Mouse (Mus musculus) thymus, postnatal 0 days (tissue): ENCODE measurements at regions not wholly inside any gene's neighbourhood (a gene's known extent, or its start where the extent isn't known, plus 50 kb on each side); places are given as distances from the start of the nearest gene placed in this dataset.

ENCODE experiments used
- DNase-seq: peaks from one replicate; pipeline ENCODE4 v3.0.0-alpha.2; 2015; ENCODE audit warnings: low spot score

DNA sequence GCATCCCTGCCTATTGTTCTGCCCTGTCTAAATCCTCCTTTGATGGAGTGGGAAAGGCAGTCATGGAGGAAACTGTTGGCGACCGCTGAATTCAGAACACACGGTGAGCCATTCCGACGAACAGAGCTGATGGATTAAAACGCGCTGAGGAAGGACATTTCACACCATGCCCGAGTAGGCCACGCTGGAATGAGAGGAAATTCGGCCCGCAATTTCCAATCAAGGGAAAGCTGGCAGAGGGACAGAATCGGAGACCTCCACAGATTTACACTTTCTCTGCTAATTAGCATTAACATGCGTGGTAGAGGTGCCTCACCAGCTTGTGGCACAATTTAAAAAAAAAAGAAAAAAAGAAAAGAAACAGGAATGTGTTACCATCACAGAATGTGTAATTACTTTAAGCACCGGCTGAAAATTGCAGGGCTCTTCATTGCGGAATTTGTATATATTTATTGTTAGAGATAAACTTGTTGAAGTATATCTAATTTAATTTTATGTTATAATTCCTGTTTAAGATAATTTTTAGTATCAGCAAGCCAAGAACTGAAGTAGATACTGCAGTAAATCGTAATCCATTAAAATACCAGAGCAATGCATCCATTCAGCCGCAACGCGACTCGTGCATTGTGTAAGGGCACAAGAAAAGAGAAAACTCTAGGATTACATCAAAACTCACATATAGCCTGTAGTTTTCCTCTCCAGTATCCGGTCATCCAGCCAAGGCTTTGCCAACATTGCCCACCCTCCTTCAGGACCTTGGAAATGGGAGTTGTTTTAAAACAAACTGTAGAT lies 2249.4 kb upstream of the Gm7489 start:
- DNase-seq, result no peak

DNA sequence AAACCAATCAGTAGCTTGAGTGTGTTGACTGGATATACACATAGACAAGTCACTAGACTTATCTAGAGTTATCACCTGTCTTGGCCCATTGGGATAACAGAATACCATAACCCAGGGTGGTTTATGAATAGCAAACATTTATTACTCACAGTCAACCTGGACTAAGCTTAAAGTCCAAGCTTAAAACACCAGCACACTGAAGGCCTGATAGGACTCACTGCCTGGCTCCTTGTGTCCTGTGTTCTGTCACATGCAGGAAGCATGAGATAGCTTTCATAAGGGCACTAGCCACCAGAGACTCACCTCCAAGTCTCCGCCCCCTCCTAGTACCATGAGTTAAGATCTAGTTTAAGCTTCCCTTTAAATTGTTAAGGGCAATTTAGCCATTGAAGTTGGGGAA lies 2247.1 kb upstream of the Gm7489 start:
- no peak for DNase-seq

DNA sequence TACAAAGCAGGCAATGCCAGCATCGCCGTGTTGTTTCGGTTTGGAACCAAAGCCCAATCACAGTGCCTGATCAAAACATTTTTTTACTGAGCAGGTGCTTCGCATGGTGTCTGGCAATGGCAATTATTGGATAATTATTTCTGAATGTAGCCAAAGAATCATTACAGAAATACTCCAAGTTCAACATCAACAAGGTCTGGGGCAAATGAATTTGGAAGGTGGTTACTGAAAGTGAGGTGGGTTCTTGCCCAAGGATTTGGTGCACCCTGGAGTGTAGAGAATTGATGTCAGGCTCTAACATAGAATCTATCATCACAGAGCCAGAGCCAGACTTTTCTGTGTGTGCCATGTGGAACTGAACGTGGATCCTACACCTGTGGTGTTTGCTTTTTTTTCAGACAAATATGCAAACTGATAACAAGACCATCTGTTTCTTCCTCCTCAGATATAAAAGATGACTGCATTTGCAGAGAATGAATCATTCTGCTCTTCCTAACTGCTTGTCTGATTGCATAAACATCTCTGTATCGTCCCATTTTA lies 2240.9 kb upstream of the Gm7489 start:
- DNase-seq, result no peak

DNA sequence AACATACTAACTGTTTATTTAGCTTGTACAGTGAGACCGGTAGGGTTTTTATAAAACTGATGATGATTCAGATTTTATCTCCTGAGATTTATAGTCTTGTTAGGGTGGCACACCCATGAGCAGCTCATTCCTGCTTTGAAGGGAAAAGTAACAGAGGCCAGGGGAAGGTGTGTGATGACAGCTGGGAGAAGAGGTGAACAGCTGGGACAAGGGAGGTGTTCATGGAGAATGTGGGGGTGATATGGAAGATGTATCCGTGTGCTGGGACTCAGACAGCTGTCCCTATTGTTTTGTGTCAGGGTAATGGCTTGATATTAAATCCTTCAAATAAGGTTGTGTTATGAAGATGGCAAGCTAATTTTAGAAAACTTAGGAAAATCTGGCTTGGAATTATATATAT lies 2238.4 kb upstream of the Gm7489 start:
- no peak for DNase-seq

DNA sequence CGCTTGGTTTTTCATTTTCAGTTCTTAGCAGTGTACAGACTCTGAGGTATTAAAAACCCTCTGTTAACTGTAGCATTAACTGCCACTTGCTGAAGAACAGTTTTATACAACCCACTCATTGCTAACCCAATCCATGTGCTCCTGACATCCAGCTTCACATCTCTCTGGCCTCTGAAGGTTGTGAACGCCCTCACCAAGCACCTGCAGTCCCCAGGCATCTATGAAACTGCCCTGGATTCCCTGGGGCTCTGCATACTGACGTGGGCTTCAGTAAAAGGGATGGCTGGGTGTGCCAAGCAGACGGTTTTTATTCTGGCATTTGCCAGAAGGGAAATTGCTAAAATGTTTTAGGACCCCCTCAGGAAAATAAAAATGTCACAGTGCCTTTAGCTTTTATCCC lies 2232.2 kb upstream of the Gm7489 start:
- DNase-seq, result no peak

DNA sequence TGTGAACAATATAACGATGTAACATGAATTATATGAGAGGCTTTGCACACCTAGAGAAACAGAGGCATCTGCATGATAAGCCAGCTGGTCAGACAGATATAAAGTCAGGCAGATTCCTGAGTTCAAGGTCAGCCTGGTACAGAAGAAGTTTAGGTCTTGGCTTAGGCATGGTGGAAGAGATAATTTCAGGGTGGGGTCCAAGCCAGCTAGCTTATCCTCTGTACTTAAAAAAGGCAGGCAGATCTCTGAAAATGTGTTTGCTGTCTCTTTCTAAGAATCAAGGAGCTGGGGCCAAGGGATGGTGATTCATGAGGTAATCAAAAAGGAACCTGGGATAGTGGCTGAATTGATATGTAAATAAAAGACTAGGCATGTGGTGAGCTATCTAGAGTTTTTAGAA lies 2227.1 kb upstream of the Gm7489 start:
- no peak for DNase-seq

DNA sequence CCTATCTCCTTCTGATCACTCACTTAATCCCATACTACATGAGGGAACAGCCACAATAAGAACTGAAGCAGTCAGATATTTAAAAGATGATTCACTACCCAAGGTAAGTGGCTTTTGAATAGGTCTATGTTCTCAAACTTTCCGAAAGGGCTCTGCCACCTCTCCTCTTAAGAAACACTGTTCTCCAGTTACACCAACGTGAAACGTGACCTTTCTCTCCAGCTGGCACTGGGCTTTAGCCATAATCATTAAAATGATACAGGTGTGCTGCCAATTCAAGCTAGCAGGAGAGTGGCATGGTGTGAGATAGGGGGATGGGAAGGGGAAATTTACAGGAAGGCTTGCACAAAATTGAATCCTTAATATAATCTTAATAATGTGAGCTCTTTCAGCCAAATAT lies 2216.4 kb upstream of the Gm7489 start:
- no peak for DNase-seq

DNA sequence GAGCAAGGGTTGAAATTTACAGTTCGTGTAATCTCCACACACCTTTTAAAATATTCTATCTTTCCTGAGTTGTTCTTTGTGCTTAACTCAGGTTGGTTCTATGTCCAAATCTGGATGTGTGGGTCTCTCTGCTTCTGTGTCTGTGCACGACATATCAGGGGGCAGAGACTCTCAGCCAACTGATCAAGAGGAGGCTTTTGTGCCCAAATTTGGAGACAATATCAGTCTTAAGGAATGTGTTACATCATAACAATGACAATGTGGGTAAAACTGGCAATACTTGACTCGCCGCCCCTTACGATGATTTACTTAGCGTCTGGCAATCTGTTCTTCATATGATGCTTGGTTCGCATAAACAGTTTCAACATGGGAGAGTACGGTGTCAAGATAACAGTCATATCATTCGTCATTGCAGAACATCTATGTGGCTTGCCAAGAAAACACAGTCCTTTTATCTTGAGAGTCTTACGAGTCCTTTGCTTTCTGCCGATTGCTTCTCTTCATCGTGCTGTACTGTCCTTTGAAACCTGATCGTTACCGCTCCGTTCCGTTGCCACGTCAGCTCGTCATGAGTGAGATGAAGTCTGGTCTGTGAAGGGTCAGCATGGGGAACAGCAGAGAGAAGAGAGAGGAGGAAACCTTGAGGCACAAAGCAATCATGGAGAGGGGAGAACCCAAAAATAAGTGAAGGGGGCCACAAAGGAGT lies 2212.9 kb upstream of the Gm7489 start:
- DNase-seq, result no peak

DNA sequence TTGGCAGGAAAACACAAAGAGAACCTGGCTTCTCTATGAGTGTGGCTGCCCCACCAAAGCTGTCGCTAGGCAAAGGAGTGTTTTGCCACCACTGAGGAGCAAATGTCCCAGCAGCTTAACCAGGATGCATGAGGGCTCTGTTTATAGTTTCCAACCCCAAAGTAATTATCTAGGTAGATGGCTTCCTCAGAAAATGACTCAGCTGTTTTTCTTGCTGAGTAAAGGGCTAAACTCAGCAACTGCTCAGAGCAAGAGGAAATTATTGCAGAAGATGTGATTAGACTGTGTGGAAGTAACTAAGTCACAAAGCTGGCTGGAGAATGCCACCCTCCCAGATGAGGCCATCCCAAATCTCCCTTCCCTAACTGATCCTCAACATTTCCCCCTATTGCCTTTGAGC lies 2211.2 kb upstream of the Gm7489 start:
- DNase-seq, result no peak

DNA sequence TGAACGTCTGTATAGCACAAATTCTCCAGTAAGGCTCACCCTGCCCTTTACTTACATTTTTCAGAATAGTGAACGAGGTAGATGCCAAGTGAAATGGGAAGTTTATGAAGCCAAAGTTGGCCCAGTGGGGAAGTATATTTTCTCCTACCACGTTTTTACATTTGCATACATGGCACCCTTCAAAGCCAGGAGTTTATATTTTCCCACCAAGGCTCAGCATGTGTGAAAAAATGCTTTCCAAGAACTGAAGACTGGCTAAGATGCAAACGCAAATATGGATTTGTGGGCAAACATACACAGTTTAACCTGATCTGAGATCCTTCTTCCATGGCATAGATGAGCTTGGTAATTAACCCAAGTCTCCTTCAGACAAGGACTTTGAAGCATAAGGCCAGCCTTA lies 2209.4 kb upstream of the Gm7489 start:
- no peak for DNase-seq

DNA sequence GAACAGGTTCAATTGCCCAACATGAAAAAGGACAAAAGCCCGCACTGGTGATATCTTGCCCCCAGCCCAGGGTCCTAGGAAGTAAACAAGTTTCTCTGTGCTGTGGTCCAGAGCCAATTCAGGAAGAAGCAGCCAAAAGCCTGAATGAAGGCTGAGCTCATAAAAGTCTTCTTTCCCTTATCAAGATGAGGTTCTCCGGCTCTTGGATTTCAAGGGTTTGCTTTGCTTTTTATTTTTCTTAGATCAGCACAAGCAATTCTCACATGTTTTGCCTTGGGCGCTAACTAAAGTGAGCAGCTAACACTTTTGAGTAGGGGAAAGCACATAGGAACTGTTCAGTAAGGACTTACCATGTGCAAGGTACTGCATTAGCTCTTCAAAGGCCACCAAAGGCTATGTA lies 2208.0 kb upstream of the Gm7489 start:
- no peak for DNase-seq

DNA sequence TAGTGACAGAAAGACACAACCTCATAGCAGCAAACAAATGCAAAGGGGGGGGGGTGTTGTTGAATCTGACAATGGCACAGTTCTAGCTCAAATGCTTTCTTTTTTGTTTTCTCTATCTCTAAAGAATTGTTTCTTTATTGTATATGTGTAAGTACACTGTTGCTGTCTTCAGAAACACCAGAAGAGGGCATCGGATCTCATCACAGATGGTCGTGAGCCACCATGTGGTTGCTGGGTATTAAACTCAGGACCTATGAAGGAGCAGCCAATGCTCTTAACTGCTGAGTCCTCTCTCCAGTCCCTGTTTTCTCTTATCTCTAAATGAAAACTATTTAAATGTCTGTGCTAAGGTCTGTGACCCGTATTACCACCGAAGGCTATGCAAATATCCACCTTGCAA lies 2207.4 kb upstream of the Gm7489 start:
- no peak for DNase-seq

DNA sequence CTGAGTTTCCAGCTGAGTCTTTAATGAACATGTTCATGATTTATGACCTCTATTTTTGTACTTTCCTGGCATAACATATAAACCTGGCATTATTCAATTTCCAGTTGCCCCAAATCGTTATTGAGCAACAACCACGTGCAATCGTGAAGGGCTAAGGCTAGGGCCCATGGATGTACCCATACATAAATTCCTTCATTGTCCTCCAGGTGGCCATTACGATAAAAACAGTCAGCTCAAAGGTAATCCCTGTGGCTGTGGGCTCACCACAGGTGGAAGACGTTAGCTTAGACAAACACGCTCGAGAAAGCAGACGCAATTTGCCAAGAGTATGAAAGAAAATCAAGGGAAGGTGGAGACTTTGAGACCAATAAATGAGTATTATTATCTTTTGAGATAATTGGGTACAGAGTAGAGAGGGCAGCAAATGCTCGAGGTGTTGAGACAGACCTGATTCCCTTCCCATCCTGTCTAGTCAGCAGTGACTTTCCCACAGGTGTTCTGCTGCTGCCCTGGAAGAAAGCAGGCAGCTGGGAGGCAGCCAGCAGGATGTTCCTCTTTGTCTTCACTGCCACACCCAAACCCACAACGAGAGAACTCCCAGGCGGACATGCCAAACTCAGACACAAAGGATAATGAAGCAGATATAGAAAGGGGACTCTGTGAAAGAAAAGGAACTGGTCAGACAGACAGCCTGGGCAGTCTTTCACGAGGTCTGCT lies 2205.4 kb upstream of the Gm7489 start:
- DNase-seq, result no peak

DNA sequence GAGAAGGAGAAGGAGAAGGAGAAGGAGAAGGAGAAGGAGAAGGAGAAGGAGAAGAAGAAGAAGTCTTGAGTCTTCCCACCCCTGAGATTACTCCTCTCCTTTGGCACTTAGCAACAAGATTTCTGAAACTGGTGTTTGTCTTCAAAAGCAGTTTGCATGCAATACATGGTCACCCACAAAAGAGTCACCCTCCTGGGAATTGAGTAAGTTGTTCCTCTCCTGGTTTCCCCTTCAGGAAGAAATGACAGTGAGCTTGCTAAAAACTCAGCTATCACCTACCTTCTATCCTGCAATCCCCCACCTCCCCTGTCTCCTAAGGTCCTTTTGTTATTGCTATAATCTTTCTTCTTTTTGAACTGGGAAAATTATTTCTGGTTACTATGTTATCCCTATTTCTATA lies 2204.2 kb upstream of the Gm7489 start:
- no peak for DNase-seq

DNA sequence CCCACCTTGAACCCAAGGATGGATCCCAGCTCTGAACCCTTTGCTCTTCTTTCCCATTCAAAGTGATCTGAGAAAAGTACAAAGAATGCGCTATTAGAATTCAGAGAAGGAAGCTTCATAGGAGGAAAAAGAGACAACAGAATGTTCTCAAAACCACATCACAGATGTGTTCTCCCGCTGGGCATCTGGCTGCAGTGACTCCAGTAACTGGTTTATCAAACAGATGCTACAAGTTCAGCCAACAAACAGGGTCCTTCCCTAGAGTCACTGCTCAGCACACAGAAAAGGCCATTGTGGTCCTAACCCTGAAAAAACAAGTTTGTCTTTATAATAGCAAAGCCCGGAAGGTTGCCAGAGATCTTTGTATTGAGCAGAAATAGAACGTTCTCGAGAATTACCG lies 2203.5 kb upstream of the Gm7489 start:
- no peak for DNase-seq

DNA sequence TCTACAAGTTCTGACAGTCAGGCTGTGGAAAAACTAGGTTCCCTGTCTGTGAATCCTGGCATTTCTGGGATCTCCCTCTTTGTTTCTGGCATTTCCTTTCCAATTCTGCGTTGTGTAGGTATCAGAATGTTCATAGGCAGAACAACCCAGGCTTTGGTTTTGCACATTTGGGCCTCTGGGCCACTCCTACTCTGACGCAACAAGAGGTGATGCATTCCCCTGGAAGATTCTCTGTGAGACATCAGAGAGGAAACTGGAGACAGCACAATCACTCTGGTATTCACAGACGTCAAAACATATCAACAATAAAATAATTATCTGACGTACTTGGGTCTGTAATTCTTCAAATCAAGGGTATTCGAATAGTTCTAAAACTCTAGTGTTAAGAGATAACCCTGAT lies 2202.4 kb upstream of the Gm7489 start:
- DNase-seq, result no peak

DNA sequence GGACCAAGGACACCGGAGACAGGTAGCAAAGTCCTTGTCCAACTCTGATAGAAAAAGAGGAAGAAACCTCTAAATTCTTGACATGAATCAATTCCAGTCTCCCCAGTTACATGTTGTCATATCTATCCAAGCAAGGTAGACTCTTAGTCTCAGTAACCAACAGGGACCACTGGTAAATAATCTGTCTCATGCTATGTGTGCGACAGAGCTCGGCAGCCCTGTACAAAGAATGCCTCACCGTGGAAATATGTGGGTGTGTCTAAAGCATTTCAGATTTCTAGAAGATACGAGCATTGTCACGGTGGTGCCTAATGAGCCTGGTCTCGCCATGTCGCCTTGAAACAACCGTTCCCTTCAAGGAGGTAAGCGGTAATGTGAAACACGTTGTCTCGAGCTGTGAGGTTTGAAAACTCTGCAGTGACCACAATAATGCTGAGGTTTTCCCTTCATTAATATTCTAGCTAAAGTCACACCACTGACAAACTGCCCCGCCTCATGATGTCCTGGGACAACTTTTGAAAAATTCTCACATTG lies 2197.6 kb upstream of the Gm7489 start:
- no peak for DNase-seq

DNA sequence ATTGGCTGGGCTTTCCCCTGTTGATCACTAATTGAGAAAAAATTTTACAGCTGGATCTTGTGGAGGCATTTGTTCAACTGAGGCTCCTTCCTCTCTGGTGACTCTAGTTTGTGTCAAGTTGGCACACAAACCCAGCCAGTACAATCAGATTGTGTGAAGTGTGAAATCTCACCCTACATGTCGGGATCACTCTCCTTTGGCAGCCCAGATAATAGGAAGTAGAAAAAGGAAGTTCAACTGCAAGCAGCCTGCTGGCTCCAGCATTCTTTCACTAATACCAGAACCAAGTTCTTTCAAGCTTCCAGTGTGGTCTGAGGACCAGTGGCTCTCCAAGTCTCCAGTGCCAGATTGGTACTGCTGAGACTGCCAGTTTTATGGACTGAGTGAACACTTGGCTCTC lies 2195.2 kb upstream of the Gm7489 start:
- no peak for DNase-seq

DNA sequence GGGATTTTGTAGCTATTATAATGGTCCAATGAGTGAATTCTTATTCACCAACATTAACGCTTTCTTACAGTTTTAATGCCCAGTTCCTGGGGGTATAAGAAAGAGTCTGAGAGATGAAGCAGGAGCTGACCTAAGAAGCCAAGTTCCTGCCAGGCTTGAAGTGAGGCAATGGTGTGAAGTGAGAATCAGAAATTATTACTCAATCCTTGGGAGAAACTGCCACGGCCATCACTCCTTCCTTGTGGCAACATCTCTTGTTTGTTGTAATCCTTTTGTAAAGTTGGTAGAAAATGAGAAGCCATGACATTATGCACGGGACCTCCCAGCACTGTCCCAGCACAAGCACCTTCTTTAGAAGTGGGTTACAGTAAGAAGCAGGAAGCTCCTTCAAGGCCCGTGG lies 2192.0 kb upstream of the Gm7489 start:
- DNase-seq, result no peak

DNA sequence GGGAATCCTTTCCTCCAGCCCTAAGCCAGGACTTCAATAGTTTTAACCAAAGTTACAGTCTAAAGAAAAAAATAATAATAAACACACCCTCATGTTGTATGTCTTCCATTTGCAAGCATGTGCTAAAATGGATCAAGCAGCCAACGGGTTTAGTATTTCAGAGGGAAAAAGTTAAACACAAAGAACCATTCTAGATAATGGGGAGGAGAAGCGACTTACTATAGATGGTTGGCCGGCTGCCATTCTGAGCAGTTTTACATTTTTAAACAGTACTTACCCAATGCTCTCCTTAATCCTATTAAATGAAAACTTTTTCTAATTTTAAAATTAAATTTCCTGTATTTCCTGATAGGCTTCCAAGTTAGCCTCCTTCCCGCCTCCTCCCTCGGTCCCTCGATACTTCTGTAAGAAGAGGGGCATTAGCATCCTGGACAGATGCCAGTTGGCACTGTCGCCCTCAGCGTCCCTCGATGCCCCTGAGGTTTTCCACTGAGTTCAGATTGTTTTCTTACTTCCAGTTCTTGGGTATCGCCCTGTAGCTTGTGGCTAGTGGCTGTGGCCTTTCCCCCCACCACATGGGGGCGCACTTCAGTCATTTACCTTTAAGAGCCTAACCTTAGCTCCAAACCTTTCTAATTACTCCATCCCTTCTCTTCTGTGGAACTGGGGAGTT lies 2188.2 kb upstream of the Gm7489 start:
- peak; percentile 40 for DNase-seq

DNA sequence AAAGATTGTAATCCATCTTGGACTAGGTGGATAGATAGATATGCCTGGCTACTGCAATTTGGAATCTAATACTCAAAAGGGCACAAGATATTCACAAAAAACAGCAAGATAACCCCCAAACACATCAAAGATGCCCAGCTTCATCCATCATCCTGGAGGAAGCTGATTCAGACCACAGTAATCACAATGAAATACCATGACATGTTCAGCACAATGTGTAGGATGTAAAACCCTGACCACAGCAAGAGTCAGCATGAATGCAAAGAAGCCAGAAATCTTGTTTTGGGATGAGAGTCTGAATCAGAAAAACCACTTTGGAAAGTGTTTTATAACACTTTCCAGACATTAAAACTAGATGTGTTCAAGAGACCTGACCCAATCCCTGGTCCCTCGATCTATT lies 2180.5 kb upstream of the Gm7489 start:
- DNase-seq, result no peak
